Mouse (Mus musculus): ENCODE data around the gene Gm26992.

DNA sequence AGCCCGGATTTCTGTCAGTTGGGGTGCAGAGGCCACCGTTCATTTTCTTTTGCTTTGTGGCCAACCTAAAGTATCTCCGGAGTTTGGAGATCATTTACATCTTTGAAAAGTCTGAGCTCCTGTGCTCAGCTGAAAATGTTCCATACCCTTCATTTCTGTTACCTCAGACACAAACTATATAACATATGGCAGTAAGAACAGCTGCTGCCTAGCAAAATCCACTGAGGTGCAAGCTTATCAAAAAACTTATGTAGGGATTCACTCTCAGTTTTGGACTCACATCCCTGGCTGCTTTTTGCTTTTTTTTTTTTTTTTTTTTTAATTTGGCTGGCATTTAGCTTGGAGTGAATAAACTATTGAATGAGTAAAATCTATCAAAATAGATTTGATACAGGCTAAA, 33.7 kb upstream of the Gm26992 start:
- TF ChIP-seq MYOD1 (IDR thresholded peaks at IDR 0.05; ENCODE audit: control insufficient read depth in 1 of 3, insufficient read length in 2 of 3, low read depth in 2 of 3) = no peak
- no peak for TF ChIP-seq TCF3 (IDR thresholded peaks at IDR 0.05; ENCODE audit: insufficient read length, low read depth)
- no peak for TF ChIP-seq USF1 (IDR thresholded peaks at IDR 0.05; ENCODE audit: low read depth)
- TF ChIP-seq POLR2AphosphoS2 (IDR thresholded peaks at IDR 0.05; ENCODE audit: insufficient read length, low read depth) = no peak
- TF ChIP-seq POLR2A (IDR thresholded peaks at IDR 0.05; ENCODE audit: insufficient read length, low read depth) = no peak
- no peak for TF ChIP-seq MAX (IDR thresholded peaks at IDR 0.05; ENCODE audit: low read depth)
- no peak for TF ChIP-seq TCF12 (IDR thresholded peaks at IDR 0.05; ENCODE audit: insufficient read depth, poor library complexity, severe bottlenecking)
